Mouse (Mus musculus) heart, adult 2 months (tissue): ENCODE measurements around the gene 2700097O09Rik.

ENCODE experiments used
- CTCF ChIP-seq: fragments of 200-600 bp; IDR thresholded peaks from 2 replicates; pipeline ENCODE4 v1.8.1; 2022; ENCODE audit warnings: antibody characterized with exemption, mild to moderate bottlenecking, moderate library complexity
- EP300 ChIP-seq: fragments of 200-500 bp; IDR thresholded peaks from 2 replicates; pipeline ENCODE4 v1.6.1; 2011; ENCODE audit warnings: low read depth, low read length, control low read depth; ENCODE audit not compliant: insufficient read depth

DNA sequence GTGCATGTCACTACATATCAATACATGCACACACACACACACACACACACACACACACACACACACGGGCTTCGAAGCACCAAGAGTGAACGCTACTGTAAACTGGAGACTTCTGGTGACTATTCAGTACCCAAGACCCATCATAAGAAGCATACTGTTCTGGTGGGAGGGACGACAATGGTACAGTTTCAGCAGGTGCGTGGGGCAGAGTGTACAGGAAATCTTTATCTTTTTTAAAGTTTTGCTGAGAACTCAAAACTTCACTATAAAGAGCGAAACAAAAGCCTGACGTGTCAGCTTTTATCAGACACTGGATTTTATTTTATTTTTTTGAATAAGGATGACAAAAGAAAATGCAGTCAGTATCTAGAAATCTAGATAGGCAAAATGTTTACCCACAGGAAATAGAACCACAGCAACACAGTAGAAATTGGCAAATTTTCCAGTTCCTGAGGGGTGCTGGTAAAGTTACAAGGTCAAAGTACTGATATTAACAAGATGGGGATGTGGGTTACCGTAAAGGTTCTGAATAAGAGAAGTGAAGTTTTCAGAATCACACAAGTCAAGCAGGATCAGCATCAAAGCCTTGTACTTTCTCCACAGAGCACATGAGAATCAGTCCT is 30.1 kb downstream of the 2700097O09Rik start:
- no peak for TF ChIP-seq CTCF
- TF ChIP-seq EP300: no peak
